Mouse (Mus musculus): ENCODE results near the gene Tgfbr2. TPM values are rescaled to one million over a fixed set of nuclear protein-coding genes. Genes with fewer than 3 reads are reported as not detected.
"Not testable (repeated sequence)": the region's sequence is repeated elsewhere in the genome, so short reads cannot be mapped to it uniquely, and the experiment has no call there.

Tgfbr2 gene
- polyA plus RNA-seq, 1 experiment: 0.02 TPM

- no peak overlapping the region for H3K4me3 ChIP-seq (replicated peaks)
- H3K4me1 ChIP-seq (ENCODE audit: control insufficient read depth): no peaks in the 10 kb centered on the region
Observed at GRCm38 (mm10) chr9:116084324-116084931, 90.7 kb downstream of the Tgfbr2 start.

GRCm38 (mm10) chr9:116083726-116084323 lies 91.3 kb downstream of the Tgfbr2 start:
- Histone ChIP-seq H3K36me3 (ENCODE audit: control insufficient read depth) (no peaks in the 10 kb centered on the region; the same call in 1 of the 2 replicates), H3K9me3 (ENCODE audit: control insufficient read depth, low read length) (no peaks in the 10 kb centered on the region), H3K27me3 (ENCODE audit: control insufficient read depth) (no peaks in the 10 kb centered on the region), H3K4me1 (ENCODE audit: control insufficient read depth) (no peaks in the 10 kb centered on the region), H3K4me3 (replicated peaks) (no peak overlapping the region)
- TF ChIP-seq GATA1 (IDR thresholded peaks at IDR 0.05; ENCODE audit: low read length): no peak
- TF ChIP-seq TAL1 (IDR thresholded peaks at IDR 0.05; ENCODE audit: low read length): no peak

More at GRCm38 (mm10) chr9:116084324-116084931, 90.7 kb downstream of the Tgfbr2 start:
- TF ChIP-seq TAL1 (IDR thresholded peaks at IDR 0.05; ENCODE audit: low read length) (no peak), GATA1 (IDR thresholded peaks at IDR 0.05; ENCODE audit: low read length) (no peak)
- Histone ChIP-seq H3K27me3 (ENCODE audit: control insufficient read depth) (no peaks in the 10 kb centered on the region), H3K9me3 (ENCODE audit: control insufficient read depth, low read length) (no peaks in the 10 kb centered on the region), H3K36me3 (ENCODE audit: control insufficient read depth) (no peaks in the 10 kb centered on the region; the same call in 1 of the 2 replicates)

GRCm38 (mm10) chr9:116083300-116083699 lies 91.9 kb downstream of the Tgfbr2 start:
- Histone ChIP-seq H3K4me1 (ENCODE audit: control insufficient read depth) (no peaks in the 10 kb centered on the region), H3K36me3 (ENCODE audit: control insufficient read depth) (no peaks in the 10 kb centered on the region), H3K9me3 (ENCODE audit: control insufficient read depth, low read length) (no peaks in the 10 kb centered on the region), H3K27me3 (ENCODE audit: control insufficient read depth) (no peaks in the 10 kb centered on the region), H3K4me3 (replicated peaks) (no peak overlapping the region)
- no peak for TF ChIP-seq GATA1 (IDR thresholded peaks at IDR 0.05; ENCODE audit: low read length)

- no peaks in the 10 kb centered on the region for H3K36me3 ChIP-seq (ENCODE audit: control insufficient read depth)
- no peaks in the 10 kb centered on the region for H3K9me3 ChIP-seq (ENCODE audit: control insufficient read depth, low read length)
- H3K4me1 ChIP-seq (ENCODE audit: control insufficient read depth): no peaks in the 10 kb centered on the region
- no peaks in the 10 kb centered on the region for H3K27me3 ChIP-seq (ENCODE audit: control insufficient read depth)
- no peak overlapping the region for H3K4me3 ChIP-seq (replicated peaks)
- TF ChIP-seq TAL1 (IDR thresholded peaks at IDR 0.05; ENCODE audit: low read length) (no peak), GATA1 (IDR thresholded peaks at IDR 0.05; ENCODE audit: low read length) (no peak)
Observed at GRCm38 (mm10) chr9:116081781-116082180, 93.4 kb downstream of the Tgfbr2 start.

- no peaks in the 10 kb centered on the region for H3K27me3 ChIP-seq (ENCODE audit: control insufficient read depth)
- no peaks in the 10 kb centered on the region for H3K36me3 ChIP-seq (ENCODE audit: control insufficient read depth)
- H3K4me3 ChIP-seq (replicated peaks): no peak overlapping the region
- no peaks in the 10 kb centered on the region for H3K4me1 ChIP-seq (ENCODE audit: control insufficient read depth)
- H3K9me3 ChIP-seq (ENCODE audit: control insufficient read depth, low read length): no peaks in the 10 kb centered on the region
- TF ChIP-seq GATA1 (IDR thresholded peaks at IDR 0.05; ENCODE audit: low read length) (no peak), TAL1 (IDR thresholded peaks at IDR 0.05; ENCODE audit: low read length) (no peak)
Observed at GRCm38 (mm10) chr9:116077419-116077818, 97.7 kb downstream of the Tgfbr2 start.

GRCm38 (mm10) chr9:116076946-116077345 lies 98.2 kb downstream of the Tgfbr2 start:
- H3K36me3 ChIP-seq (ENCODE audit: control insufficient read depth): no peaks in the 10 kb centered on the region
- H3K4me3 ChIP-seq (replicated peaks): no peak overlapping the region
- no peaks in the 10 kb centered on the region for H3K4me1 ChIP-seq (ENCODE audit: control insufficient read depth)
- no peaks in the 10 kb centered on the region for H3K9me3 ChIP-seq (ENCODE audit: control insufficient read depth, low read length)
- no peak for TF ChIP-seq TAL1 (IDR thresholded peaks at IDR 0.05; ENCODE audit: low read length)
- TF ChIP-seq GATA1 (IDR thresholded peaks at IDR 0.05; ENCODE audit: low read length): no peak
- no peaks in the 10 kb centered on the region for H3K27me3 ChIP-seq (ENCODE audit: control insufficient read depth)

GRCm38 (mm10) chr9:116076163-116076562 lies 99.0 kb downstream of the Tgfbr2 start:
- Histone ChIP-seq H3K36me3 (ENCODE audit: control insufficient read depth) (no peaks in the 10 kb centered on the region), H3K9me3 (ENCODE audit: control insufficient read depth, low read length) (no peaks in the 10 kb centered on the region)
- TF ChIP-seq GATA1 (IDR thresholded peaks at IDR 0.05; ENCODE audit: low read length): no peak
- no peak for TF ChIP-seq TAL1 (IDR thresholded peaks at IDR 0.05; ENCODE audit: low read length)

GRCm38 (mm10) chr9:116071561-116071960 lies 103.6 kb downstream of the Tgfbr2 start:
- not testable (repeated sequence) for H3K4me3 ChIP-seq (replicated peaks); H3K9me3 ChIP-seq (ENCODE audit: control insufficient read depth, low read length); H3K36me3 ChIP-seq (ENCODE audit: control insufficient read depth); H3K27me3 ChIP-seq (ENCODE audit: control insufficient read depth); H3K4me1 ChIP-seq (ENCODE audit: control insufficient read depth)

More at GRCm38 (mm10) chr9:116076163-116076562, 99.0 kb downstream of the Tgfbr2 start:
- Histone ChIP-seq H3K4me1 (ENCODE audit: control insufficient read depth) (no peaks in the 10 kb centered on the region), H3K27me3 (ENCODE audit: control insufficient read depth) (no peaks in the 10 kb centered on the region), H3K4me3 (replicated peaks) (no peak overlapping the region)

- H3K27me3 ChIP-seq (ENCODE audit: control insufficient read depth): no peaks in the 10 kb centered on the region
- TF ChIP-seq TAL1 (IDR thresholded peaks at IDR 0.05; ENCODE audit: low read length) (no peak), GATA1 (IDR thresholded peaks at IDR 0.05; ENCODE audit: low read length) (no peak)
- no peaks in the 10 kb centered on the region for H3K9me3 ChIP-seq (ENCODE audit: control insufficient read depth, low read length)
- H3K4me1 ChIP-seq (ENCODE audit: control insufficient read depth): no peaks in the 10 kb centered on the region
- no peak overlapping the region for H3K4me3 ChIP-seq (replicated peaks)
- no peaks in the 10 kb centered on the region for H3K36me3 ChIP-seq (ENCODE audit: control insufficient read depth)
Observed at GRCm38 (mm10) chr9:116064774-116065173, 110.4 kb downstream of the Tgfbr2 start.

Measured in erythroblast, embryonic 14.5 days (primary cell).